Mouse (Mus musculus): ENCODE data around the gene Lbx1. TPM values are rescaled to one million over a fixed set of nuclear protein-coding genes. Genes with fewer than 3 reads are reported as not detected.

Lbx1 gene
- polyA plus RNA-seq, 1 experiment, result not detected

GRCm38 (mm10) chr19:45220593-45221457, 14.8 kb downstream of the Lbx1 start:
- DNase-seq (ENCODE audit: low read depth in 1 of 2, low spot score in 2 of 2), result peak; percentile 65 to 69
- TF ChIP-seq POLR2A (IDR thresholded peaks at IDR 0.05; ENCODE audit: low read depth, low read length) (no peak), CTCF (IDR thresholded peaks at IDR 0.05; ENCODE audit: extremely low read depth, insufficient read depth, insufficient read length, insufficient replicate concordance) (peak; percentile 96; the same call in 1 of the 2 replicates)
- H3K4me3 ChIP-seq (ENCODE audit: extremely low read depth, insufficient read depth, insufficient read length), result no peak overlapping the region

GRCm38 (mm10) chr19:45216240-45216639, 19.4 kb downstream of the Lbx1 start:
- no peak for TF ChIP-seq POLR2A (IDR thresholded peaks at IDR 0.05; ENCODE audit: low read depth, low read length)
- peak; percentile 27; the same call in 1 of the 2 replicates for TF ChIP-seq CTCF (IDR thresholded peaks at IDR 0.05; ENCODE audit: extremely low read depth, insufficient read depth, insufficient read length, insufficient replicate concordance)
- Histone ChIP-seq H3K4me1 (ENCODE audit: control insufficient read depth, insufficient read depth, insufficient read length) (no peaks in the 10 kb centered on the region; the same call in 1 of the 2 replicates), H3K36me3 (ENCODE audit: control insufficient read depth, insufficient read depth, low read length) (no peaks in the 10 kb centered on the region), H3K27ac (ENCODE audit: insufficient read depth, low read length) (no peak overlapping the region), H3K4me3 (ENCODE audit: extremely low read depth, insufficient read depth, insufficient read length) (no peak overlapping the region), H3K27me3 (ENCODE audit: control insufficient read depth, insufficient read depth, low read length) (no peaks in the 10 kb centered on the region)
- 5% methylated on average over 9 of the region's 9 CpGs for WGBS
- DNase-seq (ENCODE audit: low read depth in 1 of 2, low spot score in 2 of 2), result no peak

More at GRCm38 (mm10) chr19:45220593-45221457, 14.8 kb downstream of the Lbx1 start:
- no peak overlapping the region for H3K27ac ChIP-seq (ENCODE audit: insufficient read depth, low read length)
- H3K4me1 ChIP-seq (ENCODE audit: control insufficient read depth, insufficient read depth, insufficient read length), result no peaks in the 10 kb centered on the region; the same call in 1 of the 2 replicates
- under 1% methylated on average over 29 of the region's 29 CpGs for WGBS
- no peaks in the 10 kb centered on the region for H3K36me3 ChIP-seq (ENCODE audit: control insufficient read depth, insufficient read depth, low read length)
- H3K27me3 ChIP-seq (ENCODE audit: control insufficient read depth, insufficient read depth, low read length), result peaks cover 18% of the 10 kb centered on the region

GRCm38 (mm10) chr19:45215431-45215830, 20.2 kb downstream of the Lbx1 start:
- DNase-seq (ENCODE audit: low read depth in 1 of 2, low spot score in 2 of 2), result no peak
- TF ChIP-seq CTCF (IDR thresholded peaks at IDR 0.05; ENCODE audit: extremely low read depth, insufficient read depth, insufficient read length, insufficient replicate concordance) (no peak), POLR2A (IDR thresholded peaks at IDR 0.05; ENCODE audit: low read depth, low read length) (no peak)
- WGBS, result 57% methylated on average over 4 of the region's 4 CpGs
- Histone ChIP-seq H3K27ac (ENCODE audit: insufficient read depth, low read length) (no peak overlapping the region), H3K4me1 (ENCODE audit: control insufficient read depth, insufficient read depth, insufficient read length) (no peaks in the 10 kb centered on the region), H3K27me3 (ENCODE audit: control insufficient read depth, insufficient read depth, low read length) (no peaks in the 10 kb centered on the region), H3K36me3 (ENCODE audit: control insufficient read depth, insufficient read depth, low read length) (no peaks in the 10 kb centered on the region), H3K4me3 (ENCODE audit: extremely low read depth, insufficient read depth, insufficient read length) (no peak overlapping the region)

GRCm38 (mm10) chr19:45209776-45210422, 25.7 kb downstream of the Lbx1 start:
- WGBS, result 74% methylated on average over 14 of the region's 14 CpGs
- 0 out of 2 replicates have a peak, but pooled peaks cover 2% of the 10 kb centered on the region for H3K27me3 ChIP-seq (ENCODE audit: control insufficient read depth, insufficient read depth, low read length)
- no peaks in the 10 kb centered on the region for H3K36me3 ChIP-seq (ENCODE audit: control insufficient read depth, insufficient read depth, low read length)

GRCm38 (mm10) chr19:45209191-45209590, 26.4 kb downstream of the Lbx1 start:
- H3K27me3 ChIP-seq (ENCODE audit: control insufficient read depth, insufficient read depth, low read length), result 0 out of 2 replicates have a peak, but pooled peaks cover 2% of the 10 kb centered on the region
- 79% methylated on average over 1 of the region's 1 CpGs for WGBS
- no peak overlapping the region for H3K4me3 ChIP-seq (ENCODE audit: extremely low read depth, insufficient read depth, insufficient read length)
- H3K27ac ChIP-seq (ENCODE audit: insufficient read depth, low read length), result no peak overlapping the region
- H3K36me3 ChIP-seq (ENCODE audit: control insufficient read depth, insufficient read depth, low read length), result no peaks in the 10 kb centered on the region
- no peak for DNase-seq (ENCODE audit: low read depth in 1 of 2, low spot score in 2 of 2)
- H3K4me1 ChIP-seq (ENCODE audit: control insufficient read depth, insufficient read depth, insufficient read length), result no peaks in the 10 kb centered on the region
- TF ChIP-seq POLR2A (IDR thresholded peaks at IDR 0.05; ENCODE audit: low read depth, low read length), result no peak
- no peak for TF ChIP-seq CTCF (IDR thresholded peaks at IDR 0.05; ENCODE audit: extremely low read depth, insufficient read depth, insufficient read length, insufficient replicate concordance)

More at GRCm38 (mm10) chr19:45209776-45210422, 25.7 kb downstream of the Lbx1 start:
- TF ChIP-seq CTCF (IDR thresholded peaks at IDR 0.05; ENCODE audit: extremely low read depth, insufficient read depth, insufficient read length, insufficient replicate concordance) (no peak), POLR2A (IDR thresholded peaks at IDR 0.05; ENCODE audit: low read depth, low read length) (no peak)
- Histone ChIP-seq H3K27ac (ENCODE audit: insufficient read depth, low read length) (no peak overlapping the region), H3K4me1 (ENCODE audit: control insufficient read depth, insufficient read depth, insufficient read length) (no peaks in the 10 kb centered on the region), H3K4me3 (ENCODE audit: extremely low read depth, insufficient read depth, insufficient read length) (no peak overlapping the region)
- DNase-seq (ENCODE audit: low read depth in 1 of 2, low spot score in 2 of 2), result no peak

DNA sequence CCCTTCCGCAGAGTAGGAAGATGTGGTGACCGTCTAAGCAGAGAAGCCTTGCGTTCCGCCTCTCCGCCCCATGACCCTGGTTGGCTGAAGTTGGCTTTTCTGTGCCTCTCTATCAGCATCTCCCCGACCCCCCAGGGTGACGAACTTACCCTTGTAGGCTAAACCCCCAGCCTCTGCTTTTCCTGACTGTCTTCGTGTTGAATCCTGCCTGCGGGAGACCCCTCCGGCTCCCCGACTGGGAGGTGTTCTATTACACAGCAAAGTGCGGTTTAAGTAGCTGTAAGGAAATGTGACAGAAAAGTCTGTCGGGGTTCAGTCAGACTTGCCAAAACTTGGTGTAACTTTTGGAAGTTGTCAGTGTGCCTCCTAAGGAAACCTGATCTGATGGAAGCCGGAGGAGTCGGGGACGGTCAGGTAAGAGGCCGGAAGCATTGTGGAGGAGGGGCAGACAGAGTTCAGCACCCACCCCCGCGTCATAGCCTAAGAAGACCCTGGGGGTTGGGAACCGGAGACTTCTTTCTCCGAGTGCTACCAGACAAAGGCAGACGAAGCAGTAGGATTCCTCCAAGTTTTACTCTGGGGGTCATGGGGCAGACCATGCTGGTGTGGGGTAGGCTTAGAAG, 27.1 kb downstream of the Lbx1 start:
- no peak for DNase-seq (ENCODE audit: low read depth in 1 of 2, low spot score in 2 of 2)
- H3K27ac ChIP-seq (ENCODE audit: insufficient read depth, low read length), result no peak overlapping the region
- 0 out of 2 replicates have a peak, but pooled peaks cover 2% of the 10 kb centered on the region for H3K27me3 ChIP-seq (ENCODE audit: control insufficient read depth, insufficient read depth, low read length)
- TF ChIP-seq POLR2A (IDR thresholded peaks at IDR 0.05; ENCODE audit: low read depth, low read length) (no peak), CTCF (IDR thresholded peaks at IDR 0.05; ENCODE audit: extremely low read depth, insufficient read depth, insufficient read length, insufficient replicate concordance) (no peak)
- WGBS, result 42% methylated on average over 22 of the region's 22 CpGs
- no peaks in the 10 kb centered on the region for H3K36me3 ChIP-seq (ENCODE audit: control insufficient read depth, insufficient read depth, low read length)
- no peaks in the 10 kb centered on the region for H3K4me1 ChIP-seq (ENCODE audit: control insufficient read depth, insufficient read depth, insufficient read length)
- H3K4me3 ChIP-seq (ENCODE audit: extremely low read depth, insufficient read depth, insufficient read length), result no peak overlapping the region
